Mouse (Mus musculus) liver, embryonic 15.5 days (tissue): ENCODE measurements around the gene Slc27a4. TPM values are rescaled to one million over a fixed set of nuclear protein-coding genes. Genes with fewer than 3 reads are reported as not detected.

Source experiments
- ATAC-seq: fragments of 200-750 bp; cut with Nextera tagmentation; 2 replicates; pipeline ENCODE4 v1.8.0; 2017; ENCODE audit warnings: moderate number of reproducible peaks, mild to moderate bottlenecking, moderate library complexity; ENCODE audit not compliant: insufficient read depth
- H3K27ac ChIP-seq: fragments of 300-500 bp; sonication (generic); replicated peaks from 2 replicates; pipeline ENCODE4 v1.5.1; 2015; ENCODE audit warnings: mild to moderate bottlenecking, inconsistent platforms
- H3K27me3 ChIP-seq: fragments of 300-500 bp; sonication (generic); 2 replicates; pipeline ENCODE4 v1.6.1; 2015; ENCODE audit warnings: mild to moderate bottlenecking, inconsistent platforms
- H3K36me3 ChIP-seq: fragments of 300-500 bp; sonication (generic); replicated peaks from 2 replicates; pipeline ENCODE4 v1.6.1; 2015; ENCODE audit warnings: moderate library complexity, mild to moderate bottlenecking, inconsistent platforms
- H3K4me1 ChIP-seq: fragments of 300-500 bp; sonication (generic); replicated peaks from 2 replicates; pipeline ENCODE4 v1.6.1; 2015; ENCODE audit warnings: inconsistent platforms
- H3K4me2 ChIP-seq: fragments of 300-500 bp; sonication (generic); 2 replicates; pipeline ENCODE4 v1.6.1; 2015; ENCODE audit warnings: moderate library complexity, mild to moderate bottlenecking, inconsistent platforms
- H3K4me3 ChIP-seq: fragments of 300-500 bp; sonication (generic); replicated peaks from 2 replicates; pipeline ENCODE4 v1.5.1; 2015; ENCODE audit warnings: mild to moderate bottlenecking, inconsistent platforms
- H3K9ac ChIP-seq: fragments of 300-500 bp; sonication (generic); 2 replicates; pipeline ENCODE4 v1.6.1; 2015; ENCODE audit warnings: moderate library complexity, mild to moderate bottlenecking, inconsistent platforms
- H3K9me3 ChIP-seq: fragments of 300-500 bp; sonication (generic); replicated peaks from 2 replicates; pipeline ENCODE4 v1.6.1; 2016; ENCODE audit warnings: inconsistent platforms
- WGBS: fragments of 180-500 bp; shearing (Covaris S2); methylation state at CpG from one replicate; pipeline ENCODE4 v1.1.7; 2015; ENCODE audit warnings: mixed read lengths; ENCODE audit not compliant: insufficient replicate concordance; 5-methylcytosine and 5-hydroxymethylcytosine counted together
- polyA plus RNA-seq: library from polyadenylated mRNA; unstranded; fragments of >200 nt; fragmentation: Nextera tagmentation; extraction: Ambion mirVana; gene quantifications from 2 replicates; pipeline ENCODE4 v1.2.1, GENCODE M21; 2015

Slc27a4 gene
- polyA plus RNA-seq, 1 experiment from 2014 or later: 3.2 TPM

- 44% methylated on average over 25 of the region's 25 CpGs for WGBS
These were observed 43.2 kb downstream of the Slc27a4 start for GRCm38 (mm10) chr2:29845636-29846035.

GRCm38 (mm10) chr2:29846061-29846853 is 43.8 kb downstream of the Slc27a4 start:
- H3K4me1 ChIP-seq: peaks cover 6% of the 10 kb centered on the region; the same call in 1 of the 2 replicates
- no peak overlapping the region for H3K27ac ChIP-seq
- no peak overlapping the region for H3K9ac ChIP-seq
- peaks cover 33% of the 10 kb centered on the region for H3K36me3 ChIP-seq
- H3K9me3 ChIP-seq: no peaks in the 10 kb centered on the region
- WGBS: 30% methylated on average over 47 of the region's 47 CpGs
- H3K27me3 ChIP-seq: peaks cover 61% of the 10 kb centered on the region
- no peak for ATAC-seq
- peak overlapping the region; percentile 5; the same call in 1 of the 2 replicates for H3K4me2 ChIP-seq
- peak overlapping the region; percentile 8; the same call in 1 of the 2 replicates for H3K4me3 ChIP-seq

More at GRCm38 (mm10) chr2:29845636-29846035, 43.2 kb downstream of the Slc27a4 start:
- no peak for ATAC-seq
- no peak overlapping the region for H3K4me2 ChIP-seq
- peaks cover 61% of the 10 kb centered on the region for H3K27me3 ChIP-seq
- H3K36me3 ChIP-seq: peaks cover 35% of the 10 kb centered on the region
- no peak overlapping the region for H3K27ac ChIP-seq
- H3K9ac ChIP-seq: no peak overlapping the region
- H3K4me1 ChIP-seq: peaks cover 6% of the 10 kb centered on the region; the same call in 1 of the 2 replicates
- no peaks in the 10 kb centered on the region for H3K9me3 ChIP-seq
- H3K4me3 ChIP-seq: peak overlapping the region; percentile 8; the same call in 1 of the 2 replicates

GRCm38 (mm10) chr2:29846911-29847310 is 44.5 kb downstream of the Slc27a4 start:
- Histone ChIP-seq H3K4me1 (peaks cover 6% of the 10 kb centered on the region; the same call in 1 of the 2 replicates), H3K27me3 (peaks cover 61% of the 10 kb centered on the region), H3K27ac (no peak overlapping the region), H3K9me3 (no peaks in the 10 kb centered on the region), H3K4me3 (no peak overlapping the region), H3K36me3 (peaks cover 26% of the 10 kb centered on the region), H3K9ac (no peak overlapping the region), H3K4me2 (no peak overlapping the region)
- ATAC-seq: no peak
- WGBS: 50% methylated on average over 3 of the region's 3 CpGs

GRCm38 (mm10) chr2:29849041-29849440 is 46.6 kb downstream of the Slc27a4 start:
- no peak overlapping the region for H3K4me2 ChIP-seq
- peaks cover 51% of the 10 kb centered on the region for H3K27me3 ChIP-seq
- peaks cover 11% of the 10 kb centered on the region; the same call in 1 of the 2 replicates for H3K4me1 ChIP-seq
- WGBS: 54% methylated on average over 8 of the region's 8 CpGs
- no peaks in the 10 kb centered on the region for H3K9me3 ChIP-seq
- H3K4me3 ChIP-seq: no peak overlapping the region
- H3K27ac ChIP-seq: no peak overlapping the region
- H3K36me3 ChIP-seq: 0 out of 2 replicates have a peak, but pooled peaks cover 6% of the 10 kb centered on the region
- ATAC-seq: no peak
- no peak overlapping the region for H3K9ac ChIP-seq

- no peaks in the 10 kb centered on the region for H3K9me3 ChIP-seq
- H3K4me1 ChIP-seq: peaks cover 11% of the 10 kb centered on the region; the same call in 1 of the 2 replicates
- H3K36me3 ChIP-seq: no peaks in the 10 kb centered on the region
- no peak overlapping the region for H3K9ac ChIP-seq
- ATAC-seq: no peak
- peaks cover 45% of the 10 kb centered on the region for H3K27me3 ChIP-seq
- H3K27ac ChIP-seq: no peak overlapping the region
- H3K4me3 ChIP-seq: no peak overlapping the region
- 48% methylated on average over 5 of the region's 5 CpGs for WGBS
- no peak overlapping the region for H3K4me2 ChIP-seq
These were observed 47.5 kb downstream of the Slc27a4 start for GRCm38 (mm10) chr2:29849841-29850480.

- Histone ChIP-seq H3K9ac (no peak overlapping the region), H3K4me1 (0 out of 2 replicates have a peak, but pooled peaks cover 5% of the 10 kb centered on the region), H3K9me3 (no peaks in the 10 kb centered on the region), H3K36me3 (no peaks in the 10 kb centered on the region), H3K27ac (no peak overlapping the region), H3K27me3 (peaks cover 30% of the 10 kb centered on the region), H3K4me3 (no peak overlapping the region), H3K4me2 (no peak overlapping the region)
- 42% methylated on average over 4 of the region's 4 CpGs for WGBS
- no peak for ATAC-seq
These were observed 50.6 kb downstream of the Slc27a4 start for GRCm38 (mm10) chr2:29852957-29853485.

- Histone ChIP-seq H3K9me3 (no peaks in the 10 kb centered on the region), H3K4me1 (0 out of 2 replicates have a peak, but pooled peaks cover 5% of the 10 kb centered on the region), H3K4me3 (no peak overlapping the region), H3K27me3 (peaks cover 23% of the 10 kb centered on the region), H3K36me3 (no peaks in the 10 kb centered on the region), H3K9ac (no peak overlapping the region), H3K27ac (no peak overlapping the region), H3K4me2 (no peak overlapping the region)
- no peak for ATAC-seq
- 62% methylated on average over 5 of the region's 5 CpGs for WGBS
These were observed 51.3 kb downstream of the Slc27a4 start for GRCm38 (mm10) chr2:29853736-29854135.

GRCm38 (mm10) chr2:29855585-29856210 is 53.3 kb downstream of the Slc27a4 start:
- Histone ChIP-seq H3K4me1 (0 out of 2 replicates have a peak, but pooled peaks cover 5% of the 10 kb centered on the region), H3K9me3 (no peaks in the 10 kb centered on the region), H3K36me3 (no peaks in the 10 kb centered on the region), H3K4me2 (no peak overlapping the region), H3K27me3 (peaks cover 18% of the 10 kb centered on the region), H3K9ac (no peak overlapping the region), H3K27ac (no peak overlapping the region), H3K4me3 (no peak overlapping the region)
- 71% methylated on average over 10 of the region's 10 CpGs for WGBS
- no peak for ATAC-seq

- Histone ChIP-seq H3K4me2 (no peak overlapping the region), H3K27ac (no peak overlapping the region), H3K36me3 (no peaks in the 10 kb centered on the region), H3K27me3 (peaks cover 18% of the 10 kb centered on the region), H3K4me3 (no peak overlapping the region), H3K4me1 (0 out of 2 replicates have a peak, but pooled peaks cover 5% of the 10 kb centered on the region), H3K9me3 (no peaks in the 10 kb centered on the region), H3K9ac (no peak overlapping the region)
- 34% methylated on average over 19 of the region's 19 CpGs for WGBS
- ATAC-seq: no peak
These were observed 54.2 kb downstream of the Slc27a4 start for GRCm38 (mm10) chr2:29856451-29857260.

- H3K4me1 ChIP-seq: 0 out of 2 replicates have a peak, but pooled peaks cover 5% of the 10 kb centered on the region
- H3K36me3 ChIP-seq: no peaks in the 10 kb centered on the region
- H3K4me2 ChIP-seq: no peak overlapping the region
- H3K9me3 ChIP-seq: no peaks in the 10 kb centered on the region
- 33% methylated on average over 2 of the region's 2 CpGs for WGBS
- ATAC-seq: no peak
- no peak overlapping the region for H3K27ac ChIP-seq
- H3K4me3 ChIP-seq: no peak overlapping the region
- no peak overlapping the region for H3K9ac ChIP-seq
- H3K27me3 ChIP-seq: peaks cover 18% of the 10 kb centered on the region
These were observed 54.9 kb downstream of the Slc27a4 start for GRCm38 (mm10) chr2:29857341-29857740.
